Mouse (Mus musculus): Measurements from ENCODE around the gene Dctn5.

Dctn5 gene

DNA sequence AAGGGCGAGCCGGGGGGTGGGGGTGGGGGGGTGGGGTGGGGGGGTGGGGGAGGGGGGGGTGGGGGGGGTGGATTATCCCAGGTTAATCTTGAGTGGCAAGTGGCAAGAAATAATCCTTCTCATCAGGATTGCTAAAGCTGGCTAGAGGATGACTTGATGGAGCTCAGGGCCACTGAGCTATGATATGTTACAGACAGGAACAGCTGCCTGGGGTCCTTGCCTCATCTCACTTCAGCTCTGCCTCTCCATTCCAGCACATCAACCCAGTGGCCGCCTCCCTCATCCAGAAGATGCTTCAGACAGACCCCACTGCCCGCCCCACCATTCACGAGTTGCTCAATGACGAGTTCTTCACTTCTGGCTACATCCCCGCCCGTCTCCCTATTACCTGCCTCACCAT lies 30.9 kb downstream of the Dctn5 start:
- no peak for DNase-seq

- no peak for DNase-seq
Observed at GRCm38 (mm10) chr7:122167203-122167602, 34.4 kb downstream of the Dctn5 start.

DNA sequence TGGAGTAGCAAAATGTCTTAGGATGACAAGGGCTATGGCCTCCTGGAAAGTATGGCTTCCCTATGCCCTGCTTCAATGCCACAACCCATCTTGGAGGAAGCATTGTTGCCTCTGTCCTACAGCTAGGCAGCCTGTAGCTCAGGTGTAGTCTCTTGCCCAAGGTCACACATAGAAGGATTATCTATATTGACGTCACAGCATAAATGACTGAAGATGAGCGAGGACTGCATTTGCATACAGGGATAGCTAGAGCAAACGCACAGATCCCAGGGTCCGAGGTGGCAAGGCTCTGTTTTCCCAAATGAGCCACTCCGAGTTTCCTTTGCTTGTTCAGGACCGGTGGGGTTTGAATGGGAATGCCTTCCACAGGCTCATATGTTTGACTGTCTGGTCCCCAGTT lies 37.9 kb downstream of the Dctn5 start:
- DNase-seq: no peak

- DNase-seq: no peak
Observed at GRCm38 (mm10) chr7:122171613-122172012, 38.8 kb downstream of the Dctn5 start.

DNA sequence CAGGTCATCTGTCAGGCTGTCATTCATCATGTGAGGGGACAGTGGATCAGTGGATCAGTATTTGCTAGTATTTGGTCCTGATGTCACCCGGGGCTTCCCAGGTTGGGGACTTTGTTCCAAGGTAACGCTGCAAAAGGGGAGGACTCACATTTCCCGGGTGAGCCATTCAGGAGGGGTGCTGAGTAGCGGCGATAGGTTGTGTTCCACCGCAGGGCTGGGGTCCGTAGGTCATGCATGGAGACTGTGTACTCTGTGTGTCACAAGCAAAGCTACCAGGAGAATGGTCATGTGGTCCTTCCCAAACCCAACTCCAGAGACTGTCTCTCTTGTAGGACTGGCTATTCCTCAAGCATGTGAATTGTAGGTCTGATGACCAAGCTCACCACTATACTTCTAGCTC lies 47.9 kb downstream of the Dctn5 start:
- no peak for DNase-seq

DNA sequence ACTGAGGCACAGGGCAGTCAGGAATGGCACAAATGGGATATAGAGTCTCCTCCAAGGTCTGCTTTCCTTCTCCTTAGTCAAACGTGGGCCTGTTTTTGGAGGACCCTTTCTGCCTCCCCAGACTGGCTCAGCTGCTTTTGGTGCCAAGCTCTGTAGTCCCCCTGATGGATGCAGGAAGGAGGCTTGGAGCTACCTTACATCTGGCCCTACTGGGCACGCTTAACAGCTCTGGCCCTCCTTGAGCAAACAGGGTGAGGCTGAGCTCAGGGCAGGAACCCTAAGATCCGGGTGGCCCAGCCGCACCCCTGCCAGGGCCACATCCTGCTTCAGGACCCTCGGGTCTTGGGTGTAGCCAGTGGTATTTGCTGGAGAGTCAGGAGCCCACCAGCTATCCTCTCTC lies 51.7 kb downstream of the Dctn5 start:
- DNase-seq: no peak

DNA sequence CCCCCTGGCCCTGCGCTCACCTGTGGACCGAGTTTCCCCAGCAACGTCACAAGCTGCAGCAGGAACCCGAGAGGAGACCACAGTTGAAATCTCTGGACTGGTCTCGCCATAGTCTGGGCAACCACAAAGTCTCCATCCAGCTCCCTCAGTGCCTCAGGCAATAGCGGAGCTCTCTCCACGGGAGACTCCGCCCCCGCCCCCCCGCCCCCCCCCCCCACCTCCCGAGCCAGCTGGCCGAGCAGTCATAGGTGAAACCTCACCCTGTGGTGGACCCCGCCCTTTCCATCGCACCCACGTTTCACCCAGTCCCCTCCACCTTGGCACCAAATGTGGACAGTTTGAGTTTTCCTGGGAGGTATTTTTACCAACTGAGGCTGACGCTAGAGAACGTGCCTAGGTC lies 53.2 kb downstream of the Dctn5 start, which contains the start of gene Ern2:
Gene Ern2 (minus strand): TSS at position 165 of the 400 bp plus-strand sequence.
- no peak for DNase-seq

DNA sequence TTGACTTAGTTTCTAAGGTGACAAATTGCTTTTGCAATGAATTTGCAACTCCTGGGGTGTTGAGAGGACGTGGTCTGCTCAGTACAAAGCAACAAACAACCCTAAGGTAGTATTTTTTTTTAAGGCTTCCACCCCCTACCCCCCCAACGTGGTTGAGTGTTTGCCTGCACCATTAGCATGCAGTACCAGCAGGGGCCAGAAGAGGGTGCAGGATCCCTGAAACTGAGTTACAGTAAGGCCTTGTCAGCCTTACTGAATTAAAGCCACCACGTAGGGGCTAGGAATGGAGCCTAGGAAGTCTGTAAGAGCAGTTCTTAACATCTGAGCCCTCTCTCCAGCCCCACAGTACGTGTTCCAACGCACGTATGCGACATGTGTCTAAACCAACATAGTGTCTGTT lies 56.6 kb downstream of the Dctn5 start:
- peak; percentile 49 for DNase-seq

- DNase-seq: no peak
Observed at GRCm38 (mm10) chr7:122191097-122191496, 58.3 kb downstream of the Dctn5 start.

GRCm38 (mm10) chr7:122193919-122194318 lies 61.1 kb downstream of the Dctn5 start:
- DNase-seq: no peak

DNA sequence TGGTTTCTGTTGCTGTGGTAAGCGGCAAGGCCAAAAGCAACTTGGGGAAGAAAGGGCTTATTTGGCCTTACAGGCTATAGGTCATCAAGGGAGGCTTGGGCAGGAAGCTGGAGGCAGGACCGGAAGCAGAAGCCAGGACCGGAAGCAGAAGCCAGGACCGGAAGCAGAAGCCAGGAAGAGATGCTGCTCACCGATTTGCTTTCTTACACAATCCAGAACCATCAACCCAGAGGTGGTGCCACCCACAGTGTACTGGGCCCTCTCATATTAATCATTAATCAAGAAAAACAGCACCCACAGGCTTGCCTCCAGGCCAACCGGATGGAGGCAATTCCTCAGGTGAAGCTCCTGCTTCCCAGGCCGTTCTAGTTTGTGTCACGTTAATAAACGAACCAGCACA lies 63.9 kb downstream of the Dctn5 start:
- DNase-seq: peak; percentile 31

DNA sequence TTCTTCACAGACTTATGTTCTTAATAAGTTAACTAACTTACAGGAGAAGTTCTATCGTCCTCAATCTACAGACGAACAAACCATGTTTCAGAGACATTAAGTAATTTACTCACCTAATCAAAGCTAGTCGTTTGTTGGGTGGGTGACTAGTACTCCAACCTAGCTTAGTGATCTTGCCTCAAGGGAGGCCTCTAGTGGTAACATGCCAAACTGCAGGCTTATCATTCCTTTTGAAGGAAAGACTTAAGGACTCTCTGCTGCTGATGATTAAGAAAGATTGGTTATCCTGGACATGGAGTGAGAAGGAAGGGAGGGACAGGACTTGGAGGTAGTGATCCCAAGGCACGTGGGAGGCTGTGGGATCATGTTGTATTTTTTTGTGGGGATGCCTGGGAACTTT lies 64.5 kb downstream of the Dctn5 start:
- peak; percentile 60 for DNase-seq

All from kidney, adult 18-20 months (tissue).